Mouse (Mus musculus) cortical plate, adult 2 months (tissue): ENCODE measurements around the gene Dnm1.

Experiments
- CTCF ChIP-seq: fragments of 200-500 bp; IDR thresholded peaks from 2 replicates; pipeline ENCODE4 v1.5.1; 2011; ENCODE audit warnings: mild to moderate bottlenecking, control low read depth, low read length; ENCODE audit not compliant: insufficient read depth; ENCODE audit errors: extremely low read depth
- POLR2A ChIP-seq: fragments of 200-500 bp; IDR thresholded peaks from 2 replicates; pipeline ENCODE4 v1.6.1; 2011; ENCODE audit warnings: mild to moderate bottlenecking, low read length, control low read depth; ENCODE audit not compliant: insufficient read depth; ENCODE audit errors: extremely low read depth

- TF ChIP-seq POLR2A (no peak), CTCF (no peak)
These were observed 37.4 kb downstream of the Dnm1 start for GRCm38 (mm10) chr2:32315751-32316150.
